Mouse (Mus musculus) liver (tissue): ENCODE results near the gene Eef1a2.

Experiments
- DNase-seq: peaks from one replicate; pipeline ENCODE4 v3.0.0-alpha.2; 2020; ENCODE audit warnings: mixed read lengths

Gene Eef1a2

GRCm38 (mm10) chr2:181130245-181130644 lies 26.6 kb downstream of the Eef1a2 start:
- no peak for DNase-seq

DNA sequence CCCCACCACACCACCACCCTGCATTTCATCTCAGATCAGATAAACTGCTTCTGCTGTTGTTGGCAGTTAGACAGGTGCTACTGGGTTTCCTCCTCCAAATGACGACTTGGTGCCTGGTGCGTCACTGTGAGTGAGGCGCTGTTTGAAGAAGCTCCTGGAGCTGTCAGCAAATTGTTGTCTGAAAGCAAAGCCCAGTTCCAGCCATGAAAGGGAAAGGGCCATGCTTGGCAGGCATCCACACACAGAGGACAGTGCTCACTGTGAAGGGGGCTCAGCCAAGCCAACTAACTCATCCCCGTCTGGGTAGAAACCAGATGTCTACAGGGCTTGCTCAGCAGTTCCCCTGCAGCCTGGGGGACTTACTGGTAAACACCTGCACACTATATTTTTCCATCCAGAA lies 27.9 kb downstream of the Eef1a2 start:
- DNase-seq = no peak

- DNase-seq = no peak
Measured at GRCm38 (mm10) chr2:181127786-181128185, 29.0 kb downstream of the Eef1a2 start.

DNA sequence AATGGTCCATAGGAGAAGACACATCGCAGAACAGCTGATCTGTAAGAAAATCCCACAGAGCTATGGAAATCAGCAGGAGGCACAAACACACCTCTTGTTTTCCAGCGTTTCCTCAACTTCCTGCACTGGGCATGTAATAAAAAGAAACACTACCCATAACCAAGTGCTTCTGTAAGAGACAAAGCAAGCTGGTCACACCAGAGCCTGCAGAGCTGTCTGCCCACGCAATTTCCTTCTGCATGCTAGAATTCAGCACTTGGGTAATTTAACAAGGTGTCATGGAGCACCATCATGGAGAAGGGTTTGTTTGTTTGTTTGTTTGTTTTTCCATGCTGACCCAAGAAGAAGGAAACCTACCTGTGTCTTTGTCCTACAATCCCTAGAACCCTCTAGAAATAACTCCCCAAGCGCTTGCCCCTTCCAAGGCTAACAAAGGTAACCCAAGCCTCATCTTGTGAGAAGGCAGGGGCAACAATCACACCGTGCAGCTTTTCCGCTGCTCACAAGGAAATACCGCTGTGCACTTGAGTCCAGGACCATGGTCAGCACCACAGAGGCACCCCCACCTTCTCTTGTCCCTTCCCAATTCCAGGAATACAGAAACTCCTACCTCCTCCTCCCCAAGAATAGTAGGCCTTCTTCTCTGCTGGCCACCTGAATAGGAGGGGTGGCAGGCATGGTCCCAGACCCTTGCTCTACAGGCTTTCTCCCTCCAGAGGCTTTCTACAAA lies 30.9 kb downstream of the Eef1a2 start:
- DNase-seq = no peak

GRCm38 (mm10) chr2:181122642-181123041 lies 34.2 kb downstream of the Eef1a2 start:
- DNase-seq = no peak

- DNase-seq = no peak
Measured at GRCm38 (mm10) chr2:181120922-181121449, 35.8 kb downstream of the Eef1a2 start.

DNA sequence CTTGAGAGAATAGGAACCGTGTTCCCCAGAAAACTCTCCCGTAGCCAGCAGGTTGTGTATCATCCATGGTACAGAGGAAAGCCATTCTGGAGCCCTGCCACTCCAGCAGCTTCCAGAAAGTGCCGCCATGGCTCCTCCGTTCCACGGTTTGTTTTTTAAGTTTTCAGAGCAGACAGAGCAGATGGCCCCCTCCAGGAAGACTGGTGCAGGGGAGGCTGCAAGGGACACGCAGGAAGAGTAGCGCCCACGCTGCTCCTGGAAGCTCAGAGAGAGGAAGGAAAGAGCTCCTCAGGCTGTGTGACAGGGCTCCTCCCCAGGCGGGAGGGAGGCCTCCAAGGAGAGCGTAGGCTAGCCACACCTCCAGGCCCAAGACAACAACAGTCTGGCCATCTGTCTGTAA lies 36.9 kb downstream of the Eef1a2 start:
- DNase-seq = no peak

DNA sequence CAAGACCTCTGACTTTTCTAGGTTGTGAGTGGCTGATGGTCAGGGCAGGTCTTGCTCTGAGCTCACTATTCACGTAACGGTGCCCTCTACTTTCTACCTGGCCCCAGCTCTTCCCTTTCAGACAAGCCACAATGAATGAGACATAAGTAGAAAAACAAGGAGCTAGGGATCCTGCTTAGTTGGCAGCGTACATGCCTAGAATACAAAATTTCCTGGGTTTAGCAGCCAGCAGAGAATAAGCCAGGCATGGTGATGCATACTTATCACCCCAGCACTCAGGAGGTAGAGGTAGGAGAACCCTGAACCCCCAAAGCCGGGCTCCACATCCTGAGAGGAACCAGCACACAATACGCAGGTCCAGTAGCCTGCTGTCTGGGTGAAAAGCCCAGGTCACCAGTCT lies 40.4 kb downstream of the Eef1a2 start:
- DNase-seq = no peak

DNA sequence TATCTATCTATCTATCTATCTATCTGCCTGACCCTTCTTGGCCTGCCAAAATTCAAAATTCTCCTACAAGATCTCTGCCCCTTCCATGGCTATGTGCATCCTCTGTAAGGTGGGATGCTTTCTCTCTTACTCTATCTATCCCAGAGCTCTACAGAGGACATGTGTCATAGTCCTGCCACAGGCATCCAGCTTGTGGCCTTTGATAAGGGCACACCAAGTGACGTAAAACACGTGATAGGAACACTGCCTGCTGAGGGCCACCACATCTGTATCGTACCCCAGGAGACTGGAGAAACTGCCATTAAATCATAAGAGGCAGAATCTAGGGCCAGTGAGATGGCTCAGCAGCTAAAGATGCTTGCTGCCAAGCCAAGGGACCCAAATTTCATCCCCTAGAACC lies 41.4 kb downstream of the Eef1a2 start:
- no peak for DNase-seq

DNA sequence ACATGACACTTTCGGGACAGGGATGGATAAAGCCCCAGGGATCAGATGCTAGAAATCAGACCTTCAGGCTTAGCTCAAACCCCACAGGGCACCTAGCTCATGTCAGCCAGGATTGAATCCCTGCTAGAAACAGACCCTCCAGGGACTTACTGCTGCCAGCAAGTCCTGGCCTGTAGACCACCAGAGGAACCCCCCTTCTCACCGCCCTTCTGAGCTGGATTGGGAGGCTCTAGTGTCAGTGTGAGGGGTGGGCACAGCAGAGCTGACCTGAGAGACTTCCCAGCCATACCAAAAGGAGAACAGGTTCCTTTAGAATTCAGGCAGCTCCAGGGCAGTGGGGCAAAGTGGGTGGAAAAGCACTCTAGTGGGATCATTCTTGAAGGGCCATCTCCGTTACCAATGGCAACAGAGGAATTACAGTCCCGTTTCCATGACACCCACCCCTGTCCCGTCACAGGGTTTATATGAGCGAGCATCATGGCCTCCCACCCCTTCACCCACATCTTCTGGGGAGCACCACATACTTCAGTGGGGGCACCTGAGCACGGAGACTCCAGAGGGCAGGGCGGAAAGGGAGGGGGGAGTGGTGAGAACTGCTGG lies 43.0 kb downstream of the Eef1a2 start:
- no peak for DNase-seq

GRCm38 (mm10) chr2:181111665-181112064 lies 45.1 kb downstream of the Eef1a2 start:
- DNase-seq = no peak

DNA sequence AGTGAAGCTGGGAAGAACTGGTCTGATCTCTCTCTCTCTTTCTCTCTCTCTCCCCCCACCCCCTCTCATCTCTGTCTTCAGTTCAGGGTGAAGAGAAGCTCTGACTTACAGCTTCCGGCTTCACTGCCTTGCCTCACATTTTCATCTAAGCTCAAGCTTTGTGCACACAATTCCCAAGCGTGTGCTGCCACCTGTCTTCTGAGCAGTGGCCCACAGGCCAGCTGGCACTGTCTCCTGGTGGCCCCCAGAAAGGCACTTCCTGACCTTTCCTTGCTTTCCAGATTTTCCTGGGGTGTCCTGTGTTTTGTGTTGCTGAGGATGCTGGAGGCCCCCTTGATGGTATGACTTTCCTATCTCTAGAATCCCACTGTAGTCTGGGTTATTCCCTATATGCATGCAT lies 52.7 kb downstream of the Eef1a2 start:
- DNase-seq = no peak

- DNase-seq = no peak
Measured at GRCm38 (mm10) chr2:181102161-181102560, 54.7 kb downstream of the Eef1a2 start.

- DNase-seq = no peak
Measured at GRCm38 (mm10) chr2:181101626-181102025, 55.2 kb downstream of the Eef1a2 start.

DNA sequence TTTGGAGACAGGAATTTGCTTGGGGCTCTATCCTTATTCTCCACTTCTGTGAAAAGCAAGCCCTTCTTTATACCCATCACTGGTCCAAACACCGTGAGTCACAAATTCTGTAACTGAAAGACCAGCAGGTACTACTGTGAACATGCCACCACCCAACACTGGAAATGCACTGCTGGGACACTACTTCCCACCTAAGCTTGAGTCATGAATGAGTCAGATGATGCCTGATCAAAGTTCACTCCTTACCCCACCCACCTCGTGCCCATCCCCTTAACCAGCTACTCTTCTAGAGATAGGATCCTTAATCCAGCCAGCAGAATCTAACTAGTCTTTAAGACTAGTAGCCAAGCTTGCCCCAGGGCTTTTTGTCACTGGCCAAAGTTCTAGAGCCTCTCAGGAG lies 56.7 kb downstream of the Eef1a2 start:
- no peak for DNase-seq
